Mouse (Mus musculus) midbrain, postnatal 0 days (tissue): ENCODE data around the gene Hopx. TPM values are rescaled to one million over a fixed set of nuclear protein-coding genes. Genes with fewer than 3 reads are reported as not detected.
A peak's percentile ranks its signal among the peaks of the same experiment; 100 is the strongest.

Experiments used
- ATAC-seq: fragments of 200-750 bp; cut with Nextera tagmentation; 2 replicates; pipeline ENCODE4 v1.8.0; 2017; ENCODE audit warnings: moderate number of reproducible peaks, mild to moderate bottlenecking, moderate TSS enrichment, moderate library complexity; ENCODE audit not compliant: low FRiP score
- DNase-seq: peaks from one replicate; pipeline ENCODE4 v3.0.0-alpha.2; 2015; ENCODE audit warnings: low spot score
- H3K27ac ChIP-seq: fragments of 300-500 bp; sonication (generic); 2 replicates; pipeline ENCODE4 v1.5.1; 2014; ENCODE audit warnings: low read depth, mild to moderate bottlenecking, low read length, mixed read lengths
- H3K27me3 ChIP-seq: fragments of 300-500 bp; sonication (generic); 2 replicates; pipeline ENCODE4 v1.6.1; 2014; ENCODE audit warnings: low read length, control low read depth, mixed read lengths; ENCODE audit not compliant: insufficient read depth
- H3K36me3 ChIP-seq: fragments of 300-500 bp; sonication (generic); 2 replicates; pipeline ENCODE4 v1.6.1; 2014; ENCODE audit warnings: low read length, control low read depth, mixed read lengths; ENCODE audit not compliant: insufficient read depth
- H3K4me1 ChIP-seq: fragments of 300-500 bp; sonication (generic); 2 replicates; pipeline ENCODE4 v1.6.1; 2014; ENCODE audit warnings: mild to moderate bottlenecking, control low read depth, antibody characterized with exemption, low read length, mixed read lengths; ENCODE audit not compliant: insufficient read depth
- H3K4me2 ChIP-seq: fragments of 300-500 bp; sonication (generic); 2 replicates; pipeline ENCODE4 v1.6.1; 2014; ENCODE audit warnings: low read depth, mild to moderate bottlenecking, low read length, mixed read lengths; ENCODE audit not compliant: poor library complexity, severe bottlenecking
- H3K4me3 ChIP-seq: fragments of 300-500 bp; sonication (generic); 2 replicates; pipeline ENCODE4 v1.5.1; 2014; ENCODE audit warnings: low read depth, mild to moderate bottlenecking, low read length, moderate library complexity
- H3K9ac ChIP-seq: fragments of 300-500 bp; sonication (generic); replicated peaks from 2 replicates; pipeline ENCODE4 v1.6.1; 2014; ENCODE audit warnings: mild to moderate bottlenecking, low read length, moderate library complexity, mixed read lengths; ENCODE audit not compliant: poor library complexity, severe bottlenecking
- H3K9me3 ChIP-seq: fragments of 300-500 bp; sonication (generic); 2 replicates; pipeline ENCODE4 v1.6.1; 2016; ENCODE audit warnings: low read length, control low read depth
- CTCF ChIP-seq: IDR thresholded peaks from 2 replicates; pipeline ENCODE4 v1.5.1; 2016; ENCODE audit warnings: antibody characterized with exemption, mild to moderate bottlenecking
- WGBS: fragments of 180-500 bp; shearing (Covaris S2); extraction: QIAGEN DNeasy Blood & Tissue Kit; methylation state at CpG from one replicate; pipeline ENCODE4 v1.1.7; 2014; 5-methylcytosine and 5-hydroxymethylcytosine counted together
- polyA plus RNA-seq: library from polyadenylated mRNA; unstranded; fragments of >200 nt; fragmentation: Nextera tagmentation; extraction: Ambion mirVana; gene quantifications from 2 replicates; pipeline ENCODE4 v1.2.1, GENCODE M21; 2015
- total RNA-seq: library from RNA; depleted of rRNA; stranded (reverse); fragments of >200 nt; gene quantifications from 2 replicates; pipeline ENCODE4 v1.2.3, GENCODE M21; 2014

Gene Hopx
- total and polyA plus RNA-seq, 2 experiments from 2014 or later, result 1.8 to 20.8 TPM

DNA sequence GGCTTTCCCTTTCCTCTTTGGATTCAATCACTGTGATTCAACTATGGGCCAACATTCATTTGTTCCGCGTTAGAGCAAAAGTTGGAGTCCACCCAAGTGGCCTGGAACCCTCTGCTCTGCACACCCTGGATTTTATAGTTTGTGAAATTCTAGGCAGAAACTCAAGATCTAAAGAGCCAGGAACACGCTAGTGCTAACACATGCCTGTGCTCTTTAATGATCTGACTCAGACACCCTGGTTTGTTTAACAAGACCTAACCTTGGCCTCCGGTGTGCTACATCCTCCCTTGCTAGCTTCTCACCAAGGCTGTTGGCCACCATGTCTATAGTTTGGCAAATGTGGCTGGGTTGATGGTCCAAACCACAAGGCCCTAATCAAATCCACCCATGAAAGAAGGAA, 34.2 kb downstream of the Hopx start:
- H3K27me3 ChIP-seq, result no peaks in the 10 kb centered on the region
- 92% methylated on average over 4 of the region's 4 CpGs for WGBS

DNA sequence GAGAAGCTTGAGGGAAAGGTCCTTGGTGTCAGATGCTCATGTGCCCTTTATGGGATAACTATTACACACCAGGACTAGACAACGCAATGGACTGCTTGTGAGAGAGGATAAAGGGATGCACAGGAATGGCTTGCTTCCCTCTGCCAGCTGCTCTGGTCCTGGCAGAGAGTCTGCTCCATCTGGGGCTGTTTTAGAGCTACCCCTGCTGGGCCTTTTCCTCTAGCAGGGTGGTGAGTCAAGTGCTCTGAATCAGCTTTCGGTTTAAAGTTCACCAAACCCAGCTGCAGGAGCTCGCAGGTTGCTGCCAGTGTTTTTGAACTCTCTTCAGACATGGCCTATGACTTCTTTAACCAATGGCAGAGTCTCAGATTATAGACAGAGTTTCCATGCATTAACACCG, 39.0 kb downstream of the Hopx start:
- TF ChIP-seq CTCF, result no peak
- no peaks in the 10 kb centered on the region for H3K4me1 ChIP-seq
- H3K9ac ChIP-seq, result no peak overlapping the region
- no peak overlapping the region for H3K4me3 ChIP-seq
- WGBS, result 89% methylated on average over 4 of the region's 4 CpGs
- no peaks in the 10 kb centered on the region for H3K36me3 ChIP-seq
- no peak for ATAC-seq
- no peak for DNase-seq
- H3K27ac ChIP-seq, result no peak overlapping the region
- no peaks in the 10 kb centered on the region for H3K9me3 ChIP-seq
- no peaks in the 10 kb centered on the region for H3K27me3 ChIP-seq
- no peak overlapping the region for H3K4me2 ChIP-seq

More for the DNA sequence above, 34.2 kb downstream of the Hopx start:
- Histone ChIP-seq H3K9ac (no peak overlapping the region), H3K36me3 (no peaks in the 10 kb centered on the region), H3K4me1 (no peaks in the 10 kb centered on the region), H3K27ac (no peak overlapping the region), H3K4me3 (no peak overlapping the region), H3K4me2 (no peak overlapping the region), H3K9me3 (no peaks in the 10 kb centered on the region)
- no peak for TF ChIP-seq CTCF
- DNase-seq (no peak), ATAC-seq (no peak)

DNA sequence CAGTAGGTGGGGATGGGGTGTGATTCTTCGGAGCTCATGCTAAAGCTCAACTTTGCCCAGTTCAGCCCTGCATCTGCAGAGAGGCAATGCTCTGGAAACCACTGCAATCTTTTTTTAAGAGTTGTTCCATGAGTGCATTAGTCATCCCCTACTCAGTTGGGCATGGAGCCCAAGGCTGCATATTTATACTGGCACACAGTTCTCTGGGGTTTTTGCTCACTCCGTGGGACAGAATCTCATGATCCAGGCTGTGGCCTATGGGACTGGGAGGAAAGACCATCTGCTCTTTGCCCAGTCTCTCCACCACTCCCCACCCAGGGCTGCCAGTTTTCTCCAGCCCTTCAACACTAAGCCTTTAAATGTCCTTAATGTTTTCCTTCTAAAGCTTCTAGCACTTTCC, 40.0 kb downstream of the Hopx start:
- Histone ChIP-seq H3K4me3 (no peak overlapping the region), H3K4me2 (no peak overlapping the region), H3K9me3 (no peaks in the 10 kb centered on the region), H3K4me1 (no peaks in the 10 kb centered on the region), H3K9ac (no peak overlapping the region), H3K27ac (no peak overlapping the region), H3K27me3 (no peaks in the 10 kb centered on the region), H3K36me3 (no peaks in the 10 kb centered on the region)
- TF ChIP-seq CTCF, result no peak
- DNase-seq, result no peak
- 81% methylated on average over 2 of the region's 2 CpGs for WGBS
- no peak for ATAC-seq

DNA sequence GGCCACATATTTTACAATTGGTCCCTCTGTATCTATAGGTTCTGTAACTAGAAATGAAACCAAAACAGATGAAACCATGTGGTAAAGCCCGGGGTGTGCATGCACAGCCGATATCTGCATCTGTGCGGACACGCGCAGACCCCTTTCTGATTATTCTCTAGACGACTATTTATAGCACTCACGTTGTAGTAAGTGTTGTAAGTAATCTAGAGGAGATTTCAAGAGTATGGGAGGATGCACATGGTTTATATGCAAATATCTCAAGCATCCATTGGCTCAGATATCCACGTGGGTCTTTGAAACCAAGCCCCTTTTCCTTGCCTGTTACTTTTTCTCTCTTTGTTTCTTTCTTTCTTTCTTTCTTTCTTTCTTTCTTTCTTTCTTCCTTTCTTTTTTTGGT, 41.1 kb downstream of the Hopx start:
- Histone ChIP-seq H3K4me2 (no peak overlapping the region), H3K9me3 (no peaks in the 10 kb centered on the region), H3K27ac (no peak overlapping the region), H3K4me1 (no peaks in the 10 kb centered on the region), H3K36me3 (no peaks in the 10 kb centered on the region), H3K27me3 (no peaks in the 10 kb centered on the region), H3K9ac (no peak overlapping the region), H3K4me3 (no peak overlapping the region)
- ATAC-seq (no peak), DNase-seq (no peak)
- 95% methylated on average over 8 of the region's 8 CpGs for WGBS
- no peak for TF ChIP-seq CTCF

DNA sequence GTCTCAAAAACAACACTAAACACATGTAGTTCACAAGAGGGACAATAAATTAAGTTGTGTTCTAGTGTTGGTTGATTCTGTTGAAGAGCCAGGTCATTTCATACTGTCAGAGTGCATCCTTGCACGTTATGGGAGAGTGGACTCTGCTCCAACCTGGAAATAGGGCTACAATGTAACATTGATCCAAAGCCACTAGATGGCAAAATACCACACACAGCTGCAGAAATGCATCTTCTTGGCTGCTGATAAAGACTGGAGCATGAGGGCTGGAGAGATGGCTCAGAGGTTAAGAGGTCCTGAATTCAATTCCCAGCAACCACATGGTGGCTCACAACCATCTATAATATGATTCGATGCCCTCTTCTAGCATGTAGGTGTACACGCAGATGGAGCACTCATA, 43.3 kb downstream of the Hopx start:
- H3K27ac ChIP-seq, result no peak overlapping the region

DNA sequence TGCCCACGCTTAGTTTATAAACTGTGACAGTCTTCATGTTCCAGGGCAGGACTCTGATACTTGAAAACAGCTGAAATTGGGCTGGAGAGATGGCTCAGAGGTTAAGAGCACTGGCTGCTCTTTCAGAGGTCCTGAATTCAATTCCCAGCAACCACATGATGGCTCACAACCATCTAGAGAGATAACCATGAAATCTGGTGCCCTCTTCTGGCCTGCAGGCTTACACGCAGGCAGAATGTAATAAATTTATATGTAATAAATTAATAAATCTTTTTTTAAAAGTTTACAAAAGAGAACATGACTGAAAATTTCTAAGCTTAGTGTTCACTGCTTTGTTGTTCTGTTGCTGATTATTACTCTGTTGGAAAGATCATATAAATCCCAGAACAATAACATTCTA, 43.9 kb downstream of the Hopx start:
- no peak overlapping the region for H3K4me2 ChIP-seq
- H3K27ac ChIP-seq, result no peak overlapping the region
- WGBS, result 84% methylated on average over 2 of the region's 2 CpGs
- peak; percentile 11; the same call in 1 of the 2 replicates for TF ChIP-seq CTCF
- no peaks in the 10 kb centered on the region for H3K4me1 ChIP-seq
- H3K36me3 ChIP-seq, result no peaks in the 10 kb centered on the region
- H3K27me3 ChIP-seq, result no peaks in the 10 kb centered on the region
- H3K9ac ChIP-seq, result no peak overlapping the region
- ATAC-seq, result no peak
- no peak for DNase-seq
- H3K4me3 ChIP-seq, result no peak overlapping the region
- H3K9me3 ChIP-seq, result no peaks in the 10 kb centered on the region

More for the DNA sequence above, 43.3 kb downstream of the Hopx start:
- ATAC-seq (no peak), DNase-seq (peak; percentile 42)
- Histone ChIP-seq H3K4me2 (no peak overlapping the region), H3K4me1 (no peaks in the 10 kb centered on the region), H3K9me3 (no peaks in the 10 kb centered on the region), H3K36me3 (no peaks in the 10 kb centered on the region), H3K4me3 (no peak overlapping the region), H3K9ac (no peak overlapping the region), H3K27me3 (no peaks in the 10 kb centered on the region)
- TF ChIP-seq CTCF, result peak; percentile 70
- WGBS, result 81% methylated on average over 3 of the region's 3 CpGs

DNA sequence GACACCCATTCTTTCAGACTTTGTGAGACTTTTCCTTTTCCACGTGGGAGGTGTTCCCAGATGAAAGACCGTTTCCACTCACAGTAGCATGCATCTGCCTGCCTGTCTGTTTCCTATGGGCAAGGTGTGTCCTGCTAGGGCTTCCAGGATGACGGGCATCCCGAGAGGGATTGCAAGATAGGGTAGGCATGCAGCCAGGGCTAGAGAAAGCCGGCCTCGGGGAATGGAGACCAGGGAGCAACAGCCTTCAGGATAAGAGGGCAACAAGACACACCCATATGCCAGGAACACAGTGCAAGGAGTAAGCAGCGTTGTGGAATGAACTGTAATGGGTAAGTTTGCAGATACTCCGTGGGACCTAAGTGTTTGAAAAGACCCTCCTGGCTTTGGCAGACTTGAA, 47.6 kb downstream of the Hopx start:
- Histone ChIP-seq H3K9ac (no peak overlapping the region), H3K4me1 (no peaks in the 10 kb centered on the region), H3K36me3 (no peaks in the 10 kb centered on the region), H3K27me3 (no peaks in the 10 kb centered on the region), H3K27ac (no peak overlapping the region), H3K4me3 (no peak overlapping the region), H3K9me3 (no peaks in the 10 kb centered on the region), H3K4me2 (no peak overlapping the region)
- DNase-seq (no peak), ATAC-seq (no peak)
- no peak for TF ChIP-seq CTCF
- 80% methylated on average over 8 of the region's 8 CpGs for WGBS
